Mouse (Mus musculus) hindbrain, embryonic 15.5 days (tissue): ENCODE results near the gene Tacr2. TPM values are rescaled to one million over a fixed set of nuclear protein-coding genes. Genes with fewer than 3 reads are reported as not detected.
A peak's percentile ranks its signal among the peaks of the same experiment; 100 is the strongest.

Experiments
- ATAC-seq: fragments of 200-750 bp; cut with Nextera tagmentation; 2 replicates; pipeline ENCODE4 v1.8.0; 2017; ENCODE audit warnings: low read depth, moderate number of reproducible peaks, moderate TSS enrichment; ENCODE audit not compliant: low FRiP score
- H3K27ac ChIP-seq: fragments of 300-500 bp; sonication (generic); replicated peaks from 2 replicates; pipeline ENCODE4 v1.5.1; 2015; ENCODE audit warnings: mild to moderate bottlenecking, inconsistent platforms
- H3K27me3 ChIP-seq: fragments of 300-500 bp; sonication (generic); 2 replicates; pipeline ENCODE4 v1.6.1; 2015; ENCODE audit warnings: control low read depth, inconsistent platforms
- H3K36me3 ChIP-seq: fragments of 300-500 bp; sonication (generic); 2 replicates; pipeline ENCODE4 v1.6.1; 2015; ENCODE audit warnings: control low read depth, inconsistent platforms
- H3K4me1 ChIP-seq: fragments of 300-500 bp; sonication (generic); replicated peaks from 2 replicates; pipeline ENCODE4 v1.6.1; 2015; ENCODE audit warnings: control low read depth, inconsistent platforms
- H3K4me2 ChIP-seq: fragments of 300-500 bp; sonication (generic); 2 replicates; pipeline ENCODE4 v1.6.1; 2015; ENCODE audit warnings: moderate library complexity, mild to moderate bottlenecking, inconsistent platforms
- H3K4me3 ChIP-seq: fragments of 300-500 bp; sonication (generic); 2 replicates; pipeline ENCODE4 v1.5.1; 2015; ENCODE audit warnings: mild to moderate bottlenecking, inconsistent platforms
- H3K9ac ChIP-seq: fragments of 300-500 bp; sonication (generic); 2 replicates; pipeline ENCODE4 v1.6.1; 2015; ENCODE audit warnings: inconsistent platforms
- H3K9me3 ChIP-seq: fragments of 300-500 bp; sonication (generic); 2 replicates; pipeline ENCODE4 v1.6.1; 2016; ENCODE audit warnings: control low read depth, inconsistent platforms
- WGBS: fragments of 180-500 bp; shearing (Covaris S2); methylation state at CpG from one replicate; pipeline ENCODE4 v1.1.7; 2015; 5-methylcytosine and 5-hydroxymethylcytosine counted together
- polyA plus RNA-seq: library from polyadenylated mRNA; unstranded; fragments of >200 nt; fragmentation: Nextera tagmentation; extraction: Ambion mirVana; gene quantifications from 2 replicates; pipeline ENCODE4 v1.2.1, GENCODE M21; 2015

Gene Tacr2
- polyA plus RNA-seq: 0.07 TPM in 1 of 2 replicates, not detected in the other

DNA sequence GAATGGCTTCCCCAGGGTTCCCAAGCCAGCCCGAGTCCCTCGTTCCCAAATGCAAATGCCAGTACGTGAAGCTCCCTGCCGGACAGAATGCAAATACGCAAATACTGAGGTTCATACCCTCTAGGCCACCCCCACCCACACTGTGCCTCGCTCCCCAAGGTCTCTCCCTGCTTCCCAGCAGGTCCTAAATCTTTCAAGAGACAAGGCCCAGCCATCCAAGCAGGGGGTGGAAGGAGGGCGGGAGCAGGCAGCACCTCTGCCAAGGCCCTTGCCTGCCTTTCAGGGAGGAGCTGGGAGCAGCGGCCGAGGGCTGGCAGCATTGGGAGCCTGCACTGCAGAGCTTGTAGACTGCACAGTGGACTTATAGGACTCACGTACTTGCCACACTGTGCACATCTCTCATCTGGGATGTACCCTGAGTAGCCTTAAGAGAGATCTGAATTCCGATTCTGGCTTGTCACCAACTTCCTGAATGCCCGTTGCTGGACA is at the start of gene Tacr2:
Gene Tacr2 (plus strand): TSS at position 439 of the 489 bp plus-strand sequence.
- Histone ChIP-seq H3K36me3 (no peaks in the 10 kb centered on the region), H3K9me3 (no peaks in the 10 kb centered on the region), H3K4me3 (no peak within 1 kb of the TSS), H3K4me1 (peaks cover 2% of the 10 kb centered on the region; the same call in 1 of the 2 replicates), H3K9ac (no peak within 1 kb of the TSS), H3K4me2 (no peak within 1 kb of the TSS), H3K27ac (no peak within 1 kb of the TSS), H3K27me3 (no peaks in the 10 kb centered on the region)
- WGBS: 45% methylated on average over 12 of the region's 12 CpGs
- no peak for ATAC-seq

DNA sequence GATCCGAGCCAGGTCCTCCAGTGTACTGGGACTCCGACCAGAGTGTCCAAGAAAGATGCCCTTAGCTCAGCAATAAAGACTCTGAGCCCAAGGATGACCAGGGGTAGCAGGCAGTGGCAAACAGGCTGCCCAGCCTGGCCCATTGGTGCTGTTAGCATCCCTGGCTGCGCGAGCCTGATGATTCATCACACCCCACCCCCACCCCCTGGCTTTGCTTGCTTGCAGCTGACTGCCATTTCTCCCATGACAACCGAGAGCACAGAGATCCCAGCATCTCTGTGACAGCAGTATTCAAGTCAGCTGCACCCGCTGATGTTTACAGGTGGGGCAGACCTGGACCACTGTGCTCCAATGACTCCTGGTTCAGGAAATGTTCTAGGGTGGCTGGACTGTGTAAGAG is 49.7 kb upstream of the Tacr2 start:
- Histone ChIP-seq H3K4me2 (no peak overlapping the region), H3K9me3 (no peaks in the 10 kb centered on the region), H3K27ac (no peak overlapping the region), H3K9ac (no peak overlapping the region), H3K27me3 (no peaks in the 10 kb centered on the region), H3K4me3 (no peak overlapping the region), H3K4me1 (no peaks in the 10 kb centered on the region), H3K36me3 (no peaks in the 10 kb centered on the region)
- no peak for ATAC-seq
- 72% methylated on average over 6 of the region's 6 CpGs for WGBS

GRCm38 (mm10) chr10:62208241-62208896 is 43.9 kb upstream of the Tacr2 start:
- Histone ChIP-seq H3K9me3 (no peaks in the 10 kb centered on the region), H3K27me3 (no peaks in the 10 kb centered on the region), H3K36me3 (no peaks in the 10 kb centered on the region), H3K9ac (no peak overlapping the region), H3K4me3 (no peak overlapping the region), H3K4me1 (no peaks in the 10 kb centered on the region), H3K4me2 (no peak overlapping the region), H3K27ac (no peak overlapping the region)
- ATAC-seq: peak; percentile 38; the same call in 1 of the 2 replicates
- WGBS: 45% methylated on average over 10 of the region's 10 CpGs

- no peak overlapping the region for H3K27ac ChIP-seq
- no peaks in the 10 kb centered on the region for H3K27me3 ChIP-seq
- ATAC-seq: no peak
- no peak overlapping the region for H3K4me2 ChIP-seq
- H3K9ac ChIP-seq: no peak overlapping the region
- WGBS: 75% methylated on average over 5 of the region's 6 CpGs
- H3K4me1 ChIP-seq: no peaks in the 10 kb centered on the region
- no peak overlapping the region for H3K4me3 ChIP-seq
- H3K36me3 ChIP-seq: no peaks in the 10 kb centered on the region
- H3K9me3 ChIP-seq: no peaks in the 10 kb centered on the region
Observed at GRCm38 (mm10) chr10:62211310-62211709, 40.9 kb upstream of the Tacr2 start.

- Histone ChIP-seq H3K9me3 (no peaks in the 10 kb centered on the region), H3K36me3 (no peaks in the 10 kb centered on the region), H3K27me3 (no peaks in the 10 kb centered on the region), H3K4me3 (no peak overlapping the region), H3K9ac (no peak overlapping the region), H3K27ac (no peak overlapping the region), H3K4me1 (no peaks in the 10 kb centered on the region), H3K4me2 (no peak overlapping the region)
- no peak for ATAC-seq
- WGBS: 73% methylated on average over 5 of the region's 5 CpGs
Observed at GRCm38 (mm10) chr10:62215169-62215616, 37.0 kb upstream of the Tacr2 start.

- WGBS: 96% methylated on average over 8 of the region's 8 CpGs
- no peak for ATAC-seq
- no peaks in the 10 kb centered on the region for H3K36me3 ChIP-seq
- H3K4me1 ChIP-seq: no peaks in the 10 kb centered on the region
- H3K9ac ChIP-seq: no peak overlapping the region
- H3K4me2 ChIP-seq: no peak overlapping the region
- H3K9me3 ChIP-seq: no peaks in the 10 kb centered on the region
- H3K27me3 ChIP-seq: no peaks in the 10 kb centered on the region
- no peak overlapping the region for H3K27ac ChIP-seq
- no peak overlapping the region for H3K4me3 ChIP-seq
Observed at GRCm38 (mm10) chr10:62215633-62216032, 36.6 kb upstream of the Tacr2 start.

- Histone ChIP-seq H3K27ac (peak overlapping the region; percentile 46), H3K4me2 (no peak overlapping the region), H3K4me1 (no peaks in the 10 kb centered on the region), H3K36me3 (no peaks in the 10 kb centered on the region), H3K4me3 (no peak overlapping the region), H3K9ac (no peak overlapping the region), H3K27me3 (no peaks in the 10 kb centered on the region), H3K9me3 (no peaks in the 10 kb centered on the region)
- 37% methylated on average over 5 of the region's 5 CpGs for WGBS
- 0 out of 2 replicates have a peak, but pooled peaks have one; percentile 8 for ATAC-seq
Observed at GRCm38 (mm10) chr10:62216595-62216994, 35.6 kb upstream of the Tacr2 start.

DNA sequence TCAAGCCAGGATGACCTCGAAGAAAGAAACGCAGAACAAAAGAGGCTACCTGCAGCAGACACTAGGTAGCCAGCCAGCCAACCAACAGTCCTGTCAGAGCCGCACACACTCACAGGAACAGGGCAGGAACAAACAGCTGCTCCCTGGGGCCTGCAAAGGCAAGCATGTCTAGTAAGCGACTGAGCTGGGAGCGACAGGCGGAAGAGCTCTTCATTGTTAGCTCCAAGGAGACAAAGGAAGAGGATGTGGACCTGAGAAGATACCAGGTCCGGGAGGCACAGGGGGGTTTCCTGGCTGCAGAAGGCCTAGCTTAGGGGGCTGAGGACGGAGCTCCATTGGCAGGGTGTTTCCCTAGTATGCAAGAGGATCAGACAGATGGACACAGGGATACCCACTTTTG is 35.0 kb upstream of the Tacr2 start:
- 36% methylated on average over 8 of the region's 8 CpGs for whole genome bisulfite sequencing
- no peak overlapping the region for H3K4me2 ChIP-seq
- no peaks in the 10 kb centered on the region for H3K36me3 ChIP-seq
- peak overlapping the region; percentile 46 for H3K27ac ChIP-seq
- no peak for ATAC-seq
- no peaks in the 10 kb centered on the region for H3K27me3 ChIP-seq
- no peaks in the 10 kb centered on the region for H3K4me1 ChIP-seq
- H3K4me3 ChIP-seq: no peak overlapping the region
- H3K9me3 ChIP-seq: no peaks in the 10 kb centered on the region
- no peak overlapping the region for H3K9ac ChIP-seq

DNA sequence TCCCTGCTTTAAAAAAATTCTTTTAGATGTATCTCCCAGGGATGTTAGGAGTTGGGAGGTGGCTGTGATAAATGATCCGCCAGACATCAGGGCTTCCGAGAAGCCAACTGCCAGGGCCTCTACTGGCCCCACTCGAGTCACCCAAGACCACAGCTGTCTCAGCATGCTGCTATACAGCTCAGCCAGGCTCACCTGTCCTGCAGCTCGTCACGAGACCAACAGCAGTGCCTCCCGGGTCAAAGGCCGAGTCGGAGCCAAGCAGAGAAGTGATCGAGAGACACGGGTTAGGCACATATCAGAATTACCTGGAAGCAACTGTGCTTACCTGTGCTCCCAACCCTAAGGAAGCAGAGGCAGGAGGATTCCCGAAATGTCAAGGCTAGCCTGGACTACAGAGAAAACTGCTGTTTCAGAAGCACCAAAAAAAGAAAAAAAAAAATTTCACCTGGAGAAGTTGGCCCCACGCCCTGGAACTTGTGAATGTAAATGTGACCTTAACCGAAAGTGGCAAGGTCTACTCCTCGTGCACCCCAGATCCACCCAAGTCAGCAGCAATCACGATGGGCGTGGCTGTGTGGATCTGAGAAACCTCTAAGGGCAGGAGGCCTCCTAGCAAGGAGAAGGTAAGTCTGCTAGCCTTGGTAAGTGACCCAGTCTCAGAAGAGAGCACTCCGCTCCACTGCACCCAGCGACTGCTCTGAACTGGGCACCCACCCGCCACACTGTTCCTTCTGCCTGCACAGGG is 34.0 kb upstream of the Tacr2 start:
- H3K27me3 ChIP-seq: no peaks in the 10 kb centered on the region
- no peak overlapping the region for H3K4me3 ChIP-seq
- H3K4me1 ChIP-seq: no peaks in the 10 kb centered on the region
- 88% methylated on average over 19 of the region's 19 CpGs for WGBS
- ATAC-seq: no peak
- no peaks in the 10 kb centered on the region for H3K9me3 ChIP-seq
- no peak overlapping the region for H3K9ac ChIP-seq
- H3K4me2 ChIP-seq: no peak overlapping the region
- no peaks in the 10 kb centered on the region for H3K36me3 ChIP-seq
- H3K27ac ChIP-seq: no peak overlapping the region

DNA sequence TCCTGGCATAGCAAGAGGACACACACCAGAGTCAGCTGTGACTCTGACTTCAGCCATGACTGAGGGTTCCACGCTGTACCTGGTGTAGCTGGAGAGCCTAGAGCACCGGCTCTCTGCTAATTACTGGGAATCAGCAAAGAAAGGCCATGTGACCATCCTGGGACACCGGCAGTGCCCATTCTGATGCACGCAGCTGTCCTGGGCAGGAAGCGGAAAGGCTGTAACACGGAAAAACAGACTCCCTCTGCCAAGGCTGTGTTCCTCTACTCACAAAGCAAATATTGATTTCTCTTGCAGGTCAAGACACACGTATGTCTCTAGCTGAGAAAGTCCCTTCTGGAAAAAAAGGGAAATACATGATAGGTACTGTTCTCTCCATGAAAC is 33.5 kb upstream of the Tacr2 start:
- Histone ChIP-seq H3K4me1 (no peaks in the 10 kb centered on the region), H3K36me3 (no peaks in the 10 kb centered on the region), H3K9me3 (no peaks in the 10 kb centered on the region), H3K27me3 (no peaks in the 10 kb centered on the region), H3K9ac (no peak overlapping the region), H3K4me3 (no peak overlapping the region), H3K4me2 (no peak overlapping the region), H3K27ac (no peak overlapping the region)
- ATAC-seq: no peak
- WGBS: 65% methylated on average over 7 of the region's 7 CpGs

- Histone ChIP-seq H3K27me3 (no peaks in the 10 kb centered on the region), H3K4me3 (no peak overlapping the region), H3K27ac (no peak overlapping the region), H3K9me3 (no peaks in the 10 kb centered on the region), H3K36me3 (no peaks in the 10 kb centered on the region), H3K9ac (no peak overlapping the region), H3K4me1 (no peaks in the 10 kb centered on the region), H3K4me2 (no peak overlapping the region)
- no peak for ATAC-seq
- WGBS: 80% methylated on average over 8 of the region's 8 CpGs
Observed at GRCm38 (mm10) chr10:62220732-62221514, 31.3 kb upstream of the Tacr2 start.

GRCm38 (mm10) chr10:62221647-62222046 is 30.6 kb upstream of the Tacr2 start:
- H3K9ac ChIP-seq: no peak overlapping the region
- no peak overlapping the region for H3K4me2 ChIP-seq
- no peak for ATAC-seq
- H3K9me3 ChIP-seq: no peaks in the 10 kb centered on the region
- H3K27ac ChIP-seq: no peak overlapping the region
- 80% methylated on average over 2 of the region's 2 CpGs for WGBS
- no peaks in the 10 kb centered on the region for H3K27me3 ChIP-seq
- H3K4me3 ChIP-seq: no peak overlapping the region
- no peaks in the 10 kb centered on the region for H3K36me3 ChIP-seq
- no peaks in the 10 kb centered on the region for H3K4me1 ChIP-seq
